Mouse (Mus musculus) hindbrain, postnatal 0 days (tissue): ENCODE results near the gene Sesn2. TPM values are rescaled to one million over a fixed set of nuclear protein-coding genes. Genes with fewer than 3 reads are reported as not detected.
A peak's percentile ranks its signal among the peaks of the same experiment; 100 is the strongest.

ENCODE experiments used
- ATAC-seq: fragments of 200-750 bp; cut with Nextera tagmentation; 2 replicates; pipeline ENCODE4 v1.8.0; 2017; ENCODE audit warnings: mild to moderate bottlenecking, moderate TSS enrichment, moderate library complexity
- DNase-seq: peaks from one replicate; pipeline ENCODE4 v3.0.0-alpha.2; 2015; ENCODE audit warnings: low spot score
- H3K27ac ChIP-seq: fragments of 300-500 bp; sonication (generic); 2 replicates; pipeline ENCODE4 v1.5.1; 2014; ENCODE audit warnings: mild to moderate bottlenecking
- H3K27me3 ChIP-seq: fragments of 300-500 bp; sonication (generic); 2 replicates; pipeline ENCODE4 v1.6.1; 2014; ENCODE audit warnings: low read length, mixed read lengths; ENCODE audit not compliant: insufficient read depth
- H3K36me3 ChIP-seq: fragments of 300-500 bp; sonication (generic); 2 replicates; pipeline ENCODE4 v1.6.1; 2014; ENCODE audit warnings: low read length, mixed read lengths; ENCODE audit not compliant: insufficient read depth
- H3K4me1 ChIP-seq: fragments of 300-500 bp; sonication (generic); 2 replicates; pipeline ENCODE4 v1.6.1; 2014; ENCODE audit warnings: antibody characterized with exemption, low read length, mixed read lengths; ENCODE audit not compliant: insufficient read depth
- H3K4me2 ChIP-seq: fragments of 300-500 bp; sonication (generic); 2 replicates; pipeline ENCODE4 v1.6.1; 2014; ENCODE audit warnings: low read depth, mild to moderate bottlenecking, low read length, moderate library complexity, mixed read lengths
- H3K4me3 ChIP-seq: fragments of 300-500 bp; sonication (generic); 2 replicates; pipeline ENCODE4 v1.5.1; 2014; ENCODE audit warnings: low read length
- H3K9ac ChIP-seq: fragments of 300-500 bp; sonication (generic); replicated peaks from 2 replicates; pipeline ENCODE4 v1.6.1; 2014; ENCODE audit warnings: mild to moderate bottlenecking, low read length, moderate library complexity, mixed read lengths
- H3K9me3 ChIP-seq: fragments of 300-500 bp; sonication (generic); 2 replicates; pipeline ENCODE4 v1.6.1; 2016; ENCODE audit warnings: low read length, mixed read lengths
- CTCF ChIP-seq: IDR thresholded peaks from 2 replicates; pipeline ENCODE4 v1.5.1; 2016; ENCODE audit warnings: antibody characterized with exemption, control low read depth, low read depth
- WGBS: fragments of 180-500 bp; shearing (Covaris S2); extraction: QIAGEN DNeasy Blood & Tissue Kit; methylation state at CpG from one replicate; pipeline ENCODE4 v1.1.7; 2014; 5-methylcytosine and 5-hydroxymethylcytosine counted together
- polyA plus RNA-seq: library from polyadenylated mRNA; unstranded; fragments of >200 nt; fragmentation: Nextera tagmentation; extraction: Ambion mirVana; gene quantifications from 2 replicates; pipeline ENCODE4 v1.2.1, GENCODE M21; 2015
- total RNA-seq: library from RNA; depleted of rRNA; stranded (reverse); fragments of >200 nt; gene quantifications from 2 replicates; pipeline ENCODE4 v1.2.3, GENCODE M21; 2014

Gene Sesn2
- total and polyA plus RNA-seq, 2 experiments from 2014 or later: 19.9 to 22.8 TPM

- H3K27me3 ChIP-seq: no peaks in the 10 kb centered on the region
- H3K9me3 ChIP-seq: no peaks in the 10 kb centered on the region
- DNase-seq: peak; percentile 83
- peak; percentile 61; the same call in 1 of the 2 replicates for ATAC-seq
- no peak overlapping the region for H3K9ac ChIP-seq
- H3K36me3 ChIP-seq: peaks cover 19% of the 10 kb centered on the region
- H3K4me1 ChIP-seq: no peaks in the 10 kb centered on the region
- no peak for TF ChIP-seq CTCF
- no peak overlapping the region for H3K4me3 ChIP-seq
- no peak overlapping the region for H3K4me2 ChIP-seq
- peak overlapping the region; percentile 68 for H3K27ac ChIP-seq
- 33% methylated on average over 10 of the region's 10 CpGs for WGBS
These were observed 17.9 kb downstream of the Sesn2 start for GRCm38 (mm10) chr4:132492178-132493060.

- no peak overlapping the region for H3K4me2 ChIP-seq
- H3K9ac ChIP-seq: no peak overlapping the region
- no peaks in the 10 kb centered on the region for H3K9me3 ChIP-seq
- no peak for TF ChIP-seq CTCF
- H3K27ac ChIP-seq: peak overlapping the region; percentile 68
- ATAC-seq (no peak), DNase-seq (no peak)
- no peak overlapping the region for H3K4me3 ChIP-seq
- H3K27me3 ChIP-seq: no peaks in the 10 kb centered on the region
- 70% methylated on average over 6 of the region's 6 CpGs for WGBS
- H3K4me1 ChIP-seq: no peaks in the 10 kb centered on the region
- peaks cover 15% of the 10 kb centered on the region for H3K36me3 ChIP-seq
These were observed 18.6 kb downstream of the Sesn2 start for GRCm38 (mm10) chr4:132491748-132492147.

DNA sequence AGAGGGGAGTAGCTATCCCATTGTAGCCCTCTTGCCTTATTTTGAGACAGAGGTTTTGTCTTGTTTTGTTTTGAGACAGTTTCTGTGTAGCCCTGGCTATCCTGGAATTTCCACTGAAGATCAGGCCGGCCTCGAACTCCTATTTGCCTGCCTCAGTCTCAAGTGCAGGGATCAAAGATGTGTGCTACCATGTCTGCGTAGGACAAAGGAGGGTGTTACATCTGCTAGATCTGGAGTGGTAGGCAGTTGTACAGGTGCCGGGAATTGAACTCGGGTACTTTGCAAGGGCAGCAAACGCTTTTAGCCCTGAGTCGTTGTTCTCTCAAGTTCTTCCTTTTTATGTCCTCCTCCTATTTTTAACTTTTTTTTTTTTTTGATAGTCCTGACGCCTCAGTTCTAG lies 19.2 kb downstream of the Sesn2 start:
- ATAC-seq: no peak

DNA sequence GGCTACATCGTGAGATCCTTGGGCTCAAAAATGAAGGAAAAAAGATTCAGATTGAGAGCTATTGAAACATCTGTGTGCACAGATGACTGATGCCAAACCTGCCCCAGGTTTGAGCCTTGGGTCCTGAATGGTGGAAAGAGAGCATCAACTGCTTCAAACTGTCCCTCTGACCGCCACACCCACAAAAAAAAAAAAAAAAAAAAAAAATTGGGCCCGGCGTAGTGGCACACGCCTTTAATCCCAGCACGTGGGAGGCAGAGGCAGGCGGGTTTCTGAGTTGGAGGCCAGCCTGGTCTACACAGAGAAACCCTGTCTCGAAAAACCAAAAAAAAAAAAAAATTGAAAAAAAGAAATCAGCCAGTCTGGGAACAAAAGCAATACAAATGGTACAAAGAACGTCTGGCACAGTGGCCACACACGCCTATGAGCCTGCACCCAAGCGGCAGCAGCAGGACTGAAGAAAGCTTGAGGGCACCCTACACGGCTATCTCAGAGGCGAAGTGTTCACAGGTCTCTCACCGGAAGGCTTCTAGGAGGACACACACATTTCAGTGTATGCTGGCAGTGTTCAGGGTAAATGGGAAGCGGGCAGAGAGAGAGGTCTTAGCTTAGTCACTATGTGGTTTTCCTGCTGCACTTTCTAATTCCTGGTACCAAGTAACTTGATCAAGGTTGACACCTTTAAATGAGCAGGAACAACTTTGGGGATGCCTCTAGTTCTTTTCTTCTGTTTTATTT lies 19.9 kb downstream of the Sesn2 start:
- TF ChIP-seq CTCF: no peak
- Histone ChIP-seq H3K4me3 (no peak overlapping the region), H3K4me1 (no peaks in the 10 kb centered on the region), H3K9me3 (no peaks in the 10 kb centered on the region), H3K9ac (no peak overlapping the region), H3K27ac (no peak overlapping the region), H3K27me3 (no peaks in the 10 kb centered on the region), H3K4me2 (no peak overlapping the region), H3K36me3 (peaks cover 12% of the 10 kb centered on the region; the same call in 1 of the 2 replicates)
- WGBS: 93% methylated on average over 15 of the region's 15 CpGs
- ATAC-seq: no peak
- DNase-seq: no peak

More for the DNA sequence above, 19.2 kb downstream of the Sesn2 start:
- no peaks in the 10 kb centered on the region for H3K27me3 ChIP-seq
- TF ChIP-seq CTCF: no peak
- no peak overlapping the region for H3K4me3 ChIP-seq
- 92% methylated on average over 8 of the region's 8 CpGs for WGBS
- H3K27ac ChIP-seq: no peak overlapping the region
- no peak overlapping the region for H3K9ac ChIP-seq
- H3K4me1 ChIP-seq: no peaks in the 10 kb centered on the region
- no peak overlapping the region for H3K4me2 ChIP-seq
- DNase-seq: no peak
- H3K9me3 ChIP-seq: no peaks in the 10 kb centered on the region
- H3K36me3 ChIP-seq: peaks cover 12% of the 10 kb centered on the region; the same call in 1 of the 2 replicates

DNA sequence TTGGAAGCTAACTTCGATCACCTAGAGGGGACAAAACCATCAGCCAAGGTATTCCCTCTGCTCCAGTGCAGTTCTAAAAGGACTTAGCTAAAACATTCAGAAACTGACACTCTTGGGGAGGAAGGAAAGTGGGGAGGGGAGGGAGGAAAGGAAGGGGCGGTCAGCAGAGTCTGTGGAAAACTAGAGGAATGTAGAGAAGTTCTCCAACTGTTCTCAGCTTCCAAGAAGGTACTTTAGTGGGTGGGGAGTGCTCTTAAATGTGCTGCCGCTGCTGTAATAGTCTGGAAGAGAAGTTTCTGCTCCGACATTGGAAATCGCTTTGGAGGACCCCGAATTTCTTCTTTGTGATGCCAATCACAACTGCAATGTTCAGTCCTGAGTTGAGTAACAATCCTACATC lies 21.3 kb downstream of the Sesn2 start:
- H3K27me3 ChIP-seq: no peaks in the 10 kb centered on the region
- WGBS: 86% methylated on average over 6 of the region's 6 CpGs
- H3K4me3 ChIP-seq: no peak overlapping the region
- peaks cover 8% of the 10 kb centered on the region; the same call in 1 of the 2 replicates for H3K36me3 ChIP-seq
- ATAC-seq: no peak
- no peak overlapping the region for H3K27ac ChIP-seq
- DNase-seq: no peak
- no peak for TF ChIP-seq CTCF
- H3K9me3 ChIP-seq: no peaks in the 10 kb centered on the region
- H3K4me2 ChIP-seq: no peak overlapping the region
- H3K9ac ChIP-seq: no peak overlapping the region
- H3K4me1 ChIP-seq: no peaks in the 10 kb centered on the region

DNA sequence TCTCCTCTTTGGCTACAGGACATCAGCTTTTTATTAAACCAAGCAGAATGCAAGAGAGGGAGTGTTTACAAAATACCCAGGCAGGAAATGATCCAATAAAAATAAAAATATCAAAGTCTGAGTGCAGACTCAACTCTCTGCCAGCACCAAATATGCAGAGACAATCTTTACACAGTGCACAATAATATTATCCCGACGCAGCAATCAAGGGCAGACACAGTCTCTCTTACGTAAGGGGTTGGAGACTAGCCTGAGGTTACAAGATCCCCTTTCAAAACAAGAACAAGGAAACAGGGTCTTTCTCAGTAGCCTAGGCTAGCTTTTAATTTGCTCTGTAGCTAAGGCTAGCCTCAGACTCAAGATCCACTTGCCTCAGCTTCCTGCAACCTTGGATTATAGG lies 21.8 kb downstream of the Sesn2 start:
- Histone ChIP-seq H3K27ac (no peak overlapping the region), H3K4me1 (no peaks in the 10 kb centered on the region), H3K9ac (no peak overlapping the region), H3K9me3 (no peaks in the 10 kb centered on the region), H3K27me3 (no peaks in the 10 kb centered on the region), H3K4me3 (no peak overlapping the region), H3K4me2 (no peak overlapping the region), H3K36me3 (peaks cover 7% of the 10 kb centered on the region; the same call in 1 of the 2 replicates)
- DNase-seq: no peak
- TF ChIP-seq CTCF: no peak
- 90% methylated on average over 3 of the region's 3 CpGs for WGBS
- ATAC-seq: no peak

GRCm38 (mm10) chr4:132484820-132485219 lies 25.5 kb downstream of the Sesn2 start:
- 68% methylated on average over 5 of the region's 5 CpGs for WGBS
- TF ChIP-seq CTCF: no peak
- no peak for ATAC-seq

More at GRCm38 (mm10) chr4:132484820-132485219, 25.5 kb downstream of the Sesn2 start:
- H3K4me1 ChIP-seq: no peaks in the 10 kb centered on the region
- H3K9ac ChIP-seq: no peak overlapping the region
- DNase-seq: no peak
- H3K9me3 ChIP-seq: no peaks in the 10 kb centered on the region
- H3K4me2 ChIP-seq: no peak overlapping the region
- H3K4me3 ChIP-seq: no peak overlapping the region
- H3K27ac ChIP-seq: no peak overlapping the region
- H3K27me3 ChIP-seq: no peaks in the 10 kb centered on the region
- H3K36me3 ChIP-seq: no peaks in the 10 kb centered on the region
